Mouse (Mus musculus): ENCODE measurements around the gene Cacna2d2. TPM values are rescaled to one million over a fixed set of nuclear protein-coding genes. Genes with fewer than 3 reads are reported as not detected.

Cacna2d2 gene
- polyA plus RNA-seq, 1 experiment from 2014 or later: 0.77 TPM

DNA sequence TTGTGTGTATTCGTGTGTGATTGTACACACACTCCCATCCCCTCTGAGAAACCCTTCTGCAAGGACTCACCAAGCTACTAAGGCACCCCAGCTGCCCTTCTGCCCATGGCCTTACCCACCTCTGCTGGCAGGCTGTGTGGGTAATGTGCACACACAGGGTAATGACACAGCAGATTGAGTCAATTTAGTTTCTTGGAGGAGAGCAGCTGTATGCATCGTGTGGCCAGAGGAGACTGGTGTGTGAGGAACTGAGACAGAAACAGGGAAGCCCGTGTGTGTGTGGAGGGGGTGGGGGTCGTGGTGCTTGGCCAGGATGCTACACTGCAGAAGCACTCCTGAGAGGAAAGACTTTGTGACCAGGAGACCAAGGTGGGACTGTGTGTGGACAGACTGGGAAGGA lies 27.0 kb upstream of the Cacna2d2 start:
- H3K4me1 ChIP-seq (ENCODE audit: control insufficient read depth, insufficient read depth, low read length): no peaks in the 10 kb centered on the region
- no peak for ATAC-seq
- H3K4me3 ChIP-seq (ENCODE audit: low read length): no peak overlapping the region
- H3K27ac ChIP-seq (ENCODE audit: low read length): no peak overlapping the region
- H3K27me3 ChIP-seq (replicated peaks; ENCODE audit: control insufficient read depth, insufficient read depth, low read length): peaks cover 10% of the 10 kb centered on the region; the same call in 1 of the 2 replicates
- no peak overlapping the region for H3K9ac ChIP-seq (ENCODE audit: low read depth, low read length)
- no peak overlapping the region for H3K4me2 ChIP-seq (ENCODE audit: low read depth, low read length)
- WGBS: 59% methylated on average over 4 of the region's 4 CpGs
- H3K9me3 ChIP-seq (ENCODE audit: control insufficient read depth, low read length): no peaks in the 10 kb centered on the region
- no peaks in the 10 kb centered on the region for H3K36me3 ChIP-seq (ENCODE audit: control insufficient read depth, insufficient read depth, low read length)

DNA sequence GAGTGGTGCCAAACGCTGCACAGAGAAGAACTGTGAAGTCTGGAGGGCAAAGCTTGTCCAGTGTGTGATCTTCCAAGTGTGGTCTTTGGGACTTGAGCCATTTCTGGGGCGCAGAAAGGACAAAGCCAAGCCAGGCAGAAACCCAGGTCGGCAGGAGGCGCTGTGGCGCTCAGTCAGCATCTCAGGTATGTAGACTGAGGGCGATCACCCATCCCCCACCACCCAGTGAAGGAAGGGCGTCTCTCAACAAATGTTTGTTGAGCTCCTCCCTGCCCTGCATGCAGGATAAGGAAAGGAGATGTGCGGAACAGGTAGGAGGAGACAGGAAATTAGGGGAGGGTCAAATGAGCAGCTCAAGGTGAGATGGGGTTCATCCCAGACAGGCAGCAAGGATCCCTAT lies 24.8 kb upstream of the Cacna2d2 start:
- 7% methylated on average over 8 of the region's 8 CpGs for WGBS
- Histone ChIP-seq H3K9ac (ENCODE audit: low read depth, low read length) (no peak overlapping the region), H3K4me1 (ENCODE audit: control insufficient read depth, insufficient read depth, low read length) (peaks cover 4% of the 10 kb centered on the region; the same call in 1 of the 2 replicates), H3K27ac (ENCODE audit: low read length) (no peak overlapping the region), H3K4me3 (ENCODE audit: low read length) (no peak overlapping the region), H3K4me2 (ENCODE audit: low read depth, low read length) (no peak overlapping the region), H3K9me3 (ENCODE audit: control insufficient read depth, low read length) (no peaks in the 10 kb centered on the region), H3K36me3 (ENCODE audit: control insufficient read depth, insufficient read depth, low read length) (no peaks in the 10 kb centered on the region), H3K27me3 (replicated peaks; ENCODE audit: control insufficient read depth, insufficient read depth, low read length) (peaks cover 30% of the 10 kb centered on the region)
- ATAC-seq: 0 out of 2 replicates have a peak, but pooled peaks have one; percentile 16

DNA sequence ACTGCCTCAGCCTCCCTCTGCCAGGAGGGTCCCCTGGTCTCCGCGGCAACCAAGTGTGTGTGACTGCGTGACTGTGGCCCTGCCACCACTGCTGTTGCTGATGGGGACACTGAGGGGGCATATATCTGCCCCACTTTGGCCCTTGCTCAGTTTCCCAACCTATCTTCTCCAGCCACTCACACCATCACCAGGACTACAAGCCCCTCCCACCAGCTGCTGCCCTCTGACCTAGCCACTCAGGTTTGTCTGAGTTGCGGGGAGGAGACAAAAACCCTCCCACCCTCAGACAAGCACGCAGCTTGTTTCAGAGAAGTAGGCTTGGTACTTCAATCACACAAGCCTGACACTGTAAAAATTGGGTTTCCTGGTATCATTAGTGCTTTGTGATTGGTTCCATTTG lies 24.0 kb upstream of the Cacna2d2 start:
- no peak overlapping the region for H3K9ac ChIP-seq (ENCODE audit: low read depth, low read length)
- H3K4me2 ChIP-seq (ENCODE audit: low read depth, low read length): no peak overlapping the region
- no peak overlapping the region for H3K4me3 ChIP-seq (ENCODE audit: low read length)
- 22% methylated on average over 5 of the region's 5 CpGs for WGBS
- no peaks in the 10 kb centered on the region for H3K9me3 ChIP-seq (ENCODE audit: control insufficient read depth, low read length)
- no peak for ATAC-seq
- H3K36me3 ChIP-seq (ENCODE audit: control insufficient read depth, insufficient read depth, low read length): no peaks in the 10 kb centered on the region
- no peak overlapping the region for H3K27ac ChIP-seq (ENCODE audit: low read length)
- peaks cover 38% of the 10 kb centered on the region for H3K27me3 ChIP-seq (replicated peaks; ENCODE audit: control insufficient read depth, insufficient read depth, low read length)
- peaks cover 4% of the 10 kb centered on the region; the same call in 1 of the 2 replicates for H3K4me1 ChIP-seq (ENCODE audit: control insufficient read depth, insufficient read depth, low read length)

DNA sequence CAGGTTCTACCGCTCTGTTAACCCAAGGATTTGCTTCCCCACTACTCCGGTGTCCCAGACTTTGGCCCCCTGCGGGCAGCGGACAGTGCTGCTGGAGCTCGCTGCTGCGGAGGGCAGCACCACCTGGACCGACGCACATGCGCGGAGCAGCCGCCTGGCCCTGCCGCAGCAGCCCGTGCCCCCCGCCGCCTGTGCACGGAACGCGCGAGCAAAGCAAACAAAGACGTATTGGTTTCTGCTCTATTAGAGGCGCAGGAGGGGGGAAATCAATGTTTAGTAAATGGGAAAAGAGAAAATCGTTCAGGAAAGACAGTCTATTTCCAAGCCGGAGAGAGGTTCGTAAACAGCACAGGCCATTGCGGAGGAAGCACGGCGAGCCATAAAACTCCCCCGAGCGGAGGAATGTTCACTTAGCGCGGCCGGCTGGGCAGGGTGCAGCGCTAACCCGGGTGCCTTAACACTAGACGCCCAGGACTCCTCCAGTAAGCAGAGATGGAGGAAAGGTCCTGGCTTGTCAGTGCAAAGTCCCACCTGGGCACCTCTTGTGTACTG lies 21.4 kb upstream of the Cacna2d2 start:
- H3K4me1 ChIP-seq (ENCODE audit: control insufficient read depth, insufficient read depth, low read length): peaks cover 4% of the 10 kb centered on the region; the same call in 1 of the 2 replicates
- H3K27me3 ChIP-seq (replicated peaks; ENCODE audit: control insufficient read depth, insufficient read depth, low read length): peaks cover 56% of the 10 kb centered on the region
- WGBS: under 1% methylated on average over 35 of the region's 35 CpGs
- peak overlapping the region; percentile 72 for H3K4me2 ChIP-seq (ENCODE audit: low read depth, low read length)
- ATAC-seq: peak; percentile 50; the same call in 1 of the 2 replicates
- no peak overlapping the region for H3K27ac ChIP-seq (ENCODE audit: low read length)
- H3K9me3 ChIP-seq (ENCODE audit: control insufficient read depth, low read length): no peaks in the 10 kb centered on the region
- peak overlapping the region; percentile 27 for H3K9ac ChIP-seq (ENCODE audit: low read depth, low read length)
- peak overlapping the region; percentile 46 for H3K4me3 ChIP-seq (ENCODE audit: low read length)
- H3K36me3 ChIP-seq (ENCODE audit: control insufficient read depth, insufficient read depth, low read length): no peaks in the 10 kb centered on the region

DNA sequence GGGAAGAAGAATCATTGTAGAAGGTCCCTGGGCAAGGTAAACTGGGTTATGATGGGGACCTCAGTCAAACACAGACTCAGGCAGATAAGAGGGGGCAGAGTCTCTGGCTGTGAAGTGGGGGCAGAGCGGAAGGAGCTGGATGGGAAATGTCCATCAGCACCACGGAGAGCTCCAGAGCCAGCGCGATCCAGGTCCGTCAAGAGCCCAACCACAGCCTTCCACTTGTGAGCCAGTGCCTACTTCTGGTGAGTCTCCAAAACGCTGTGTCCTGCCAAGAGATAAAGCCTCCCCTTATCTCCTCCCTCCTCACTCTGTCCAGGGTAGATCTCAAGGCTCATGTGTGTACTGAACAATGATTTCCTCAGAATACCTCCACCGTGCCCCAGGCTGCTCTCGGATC lies 17.7 kb upstream of the Cacna2d2 start:
- Histone ChIP-seq H3K9ac (ENCODE audit: low read depth, low read length) (no peak overlapping the region), H3K4me3 (ENCODE audit: low read length) (no peak overlapping the region), H3K4me2 (ENCODE audit: low read depth, low read length) (no peak overlapping the region), H3K27me3 (replicated peaks; ENCODE audit: control insufficient read depth, insufficient read depth, low read length) (peaks cover 57% of the 10 kb centered on the region), H3K4me1 (ENCODE audit: control insufficient read depth, insufficient read depth, low read length) (peaks cover 4% of the 10 kb centered on the region; the same call in 1 of the 2 replicates), H3K27ac (ENCODE audit: low read length) (no peak overlapping the region), H3K9me3 (ENCODE audit: control insufficient read depth, low read length) (no peaks in the 10 kb centered on the region), H3K36me3 (ENCODE audit: control insufficient read depth, insufficient read depth, low read length) (no peaks in the 10 kb centered on the region)
- 8% methylated on average over 8 of the region's 8 CpGs for WGBS
- ATAC-seq: no peak

DNA sequence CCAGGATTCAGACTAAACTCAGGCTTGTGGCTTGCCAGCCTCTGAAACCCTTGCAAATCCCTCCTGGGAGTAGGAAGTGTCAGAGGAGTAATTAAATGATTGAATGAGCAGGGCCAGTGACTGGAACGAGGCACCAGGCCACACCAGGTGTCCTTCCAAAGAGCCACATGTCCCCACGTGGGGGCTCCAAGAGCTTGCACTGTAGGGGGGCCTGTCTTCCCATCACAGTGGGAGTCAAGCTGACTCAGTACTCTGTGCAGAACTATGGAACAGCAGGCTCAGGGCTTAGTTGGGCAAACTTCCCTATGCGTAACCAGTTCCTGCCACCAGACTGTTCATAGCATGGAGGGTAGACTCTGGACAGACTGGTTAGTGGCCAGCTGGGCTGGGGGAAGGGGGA lies 15.0 kb upstream of the Cacna2d2 start:
- H3K27me3 ChIP-seq (replicated peaks; ENCODE audit: control insufficient read depth, insufficient read depth, low read length): peaks cover 37% of the 10 kb centered on the region
- WGBS: 37% methylated on average over 3 of the region's 3 CpGs
- no peak overlapping the region for H3K27ac ChIP-seq (ENCODE audit: low read length)
- no peak overlapping the region for H3K9ac ChIP-seq (ENCODE audit: low read depth, low read length)
- no peaks in the 10 kb centered on the region for H3K9me3 ChIP-seq (ENCODE audit: control insufficient read depth, low read length)
- H3K36me3 ChIP-seq (ENCODE audit: control insufficient read depth, insufficient read depth, low read length): no peaks in the 10 kb centered on the region
- H3K4me1 ChIP-seq (ENCODE audit: control insufficient read depth, insufficient read depth, low read length): peaks cover 7% of the 10 kb centered on the region
- no peak overlapping the region for H3K4me3 ChIP-seq (ENCODE audit: low read length)
- no peak for ATAC-seq
- H3K4me2 ChIP-seq (ENCODE audit: low read depth, low read length): no peak overlapping the region

DNA sequence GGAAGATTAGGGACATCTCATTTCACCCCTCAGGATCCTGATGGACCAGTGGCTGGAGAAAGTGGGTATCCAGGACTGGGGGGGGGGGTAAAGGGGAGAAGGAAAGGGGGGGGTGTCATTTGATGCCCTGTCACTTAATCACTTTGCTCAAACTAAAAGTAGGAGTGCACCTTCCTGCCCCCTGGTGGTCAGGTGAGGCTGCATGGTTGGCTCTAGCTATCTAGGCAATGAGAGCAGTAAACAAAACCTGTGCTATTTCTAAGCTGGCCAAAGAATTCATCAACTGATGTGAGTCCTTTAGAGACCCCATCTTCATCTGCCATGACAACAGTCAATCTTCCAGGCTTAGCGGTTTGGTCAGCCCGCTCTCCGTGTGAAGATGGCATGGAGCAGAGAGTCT lies 12.7 kb upstream of the Cacna2d2 start:
- Histone ChIP-seq H3K9ac (ENCODE audit: low read depth, low read length) (no peak overlapping the region), H3K36me3 (ENCODE audit: control insufficient read depth, insufficient read depth, low read length) (no peaks in the 10 kb centered on the region), H3K4me1 (ENCODE audit: control insufficient read depth, insufficient read depth, low read length) (peaks cover 12% of the 10 kb centered on the region), H3K27me3 (replicated peaks; ENCODE audit: control insufficient read depth, insufficient read depth, low read length) (peaks cover 20% of the 10 kb centered on the region), H3K4me2 (ENCODE audit: low read depth, low read length) (no peak overlapping the region), H3K9me3 (ENCODE audit: control insufficient read depth, low read length) (no peaks in the 10 kb centered on the region), H3K4me3 (ENCODE audit: low read length) (no peak overlapping the region), H3K27ac (ENCODE audit: low read length) (no peak overlapping the region)
- 74% methylated on average over 3 of the region's 3 CpGs for WGBS
- no peak for ATAC-seq

DNA sequence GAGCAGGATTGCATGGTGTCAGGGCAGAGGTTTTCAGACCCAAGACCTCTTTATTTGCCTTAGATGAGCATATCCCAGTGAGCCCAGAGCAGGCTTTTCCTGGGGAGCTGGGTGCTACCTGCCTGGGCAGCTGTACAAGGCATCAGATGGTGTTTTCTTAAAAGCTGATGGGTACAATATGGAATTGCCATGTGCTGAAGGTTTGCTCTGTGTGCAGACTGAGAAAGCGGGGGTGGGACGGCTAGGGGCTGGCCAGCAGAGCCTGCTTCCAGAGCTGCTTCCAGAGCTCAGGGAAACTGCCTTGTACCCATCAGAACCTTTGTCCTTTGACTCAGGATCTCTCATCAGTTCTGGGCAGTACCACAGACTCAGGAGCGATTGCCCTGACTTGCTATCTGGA lies 11.7 kb upstream of the Cacna2d2 start:
- 89% methylated on average over 3 of the region's 3 CpGs for WGBS
- ATAC-seq: no peak
- Histone ChIP-seq H3K9me3 (ENCODE audit: control insufficient read depth, low read length) (no peaks in the 10 kb centered on the region), H3K36me3 (ENCODE audit: control insufficient read depth, insufficient read depth, low read length) (no peaks in the 10 kb centered on the region), H3K27ac (ENCODE audit: low read length) (no peak overlapping the region), H3K4me3 (ENCODE audit: low read length) (no peak overlapping the region), H3K9ac (ENCODE audit: low read depth, low read length) (no peak overlapping the region), H3K4me1 (ENCODE audit: control insufficient read depth, insufficient read depth, low read length) (peaks cover 12% of the 10 kb centered on the region), H3K27me3 (replicated peaks; ENCODE audit: control insufficient read depth, insufficient read depth, low read length) (peaks cover 12% of the 10 kb centered on the region), H3K4me2 (ENCODE audit: low read depth, low read length) (no peak overlapping the region)

DNA sequence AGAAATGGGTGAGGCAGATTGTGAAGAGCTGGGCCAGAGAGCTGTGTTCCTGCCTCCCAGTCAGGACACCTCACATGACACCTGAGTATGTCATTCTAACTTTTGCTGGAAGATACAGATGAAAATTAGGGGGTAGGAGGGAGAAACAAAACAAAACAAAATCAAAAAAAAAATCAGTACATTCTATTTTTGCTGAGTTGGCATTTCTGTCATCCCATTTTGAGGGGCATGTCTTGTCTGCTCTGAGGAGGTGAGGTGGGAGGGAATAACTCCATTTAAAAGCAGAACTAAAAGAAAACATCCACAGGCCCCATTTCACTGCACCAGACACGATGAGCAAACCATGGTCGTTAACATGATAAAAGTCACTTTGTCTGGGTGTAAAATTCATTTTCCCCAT lies 11.1 kb upstream of the Cacna2d2 start:
- ATAC-seq: no peak
- H3K27ac ChIP-seq (ENCODE audit: low read length): no peak overlapping the region
- H3K9me3 ChIP-seq (ENCODE audit: control insufficient read depth, low read length): no peaks in the 10 kb centered on the region
- WGBS: 51% methylated on average over 2 of the region's 2 CpGs
- peaks cover 7% of the 10 kb centered on the region; the same call in 1 of the 2 replicates for H3K27me3 ChIP-seq (replicated peaks; ENCODE audit: control insufficient read depth, insufficient read depth, low read length)
- no peaks in the 10 kb centered on the region for H3K36me3 ChIP-seq (ENCODE audit: control insufficient read depth, insufficient read depth, low read length)
- no peak overlapping the region for H3K4me3 ChIP-seq (ENCODE audit: low read length)
- no peak overlapping the region for H3K4me2 ChIP-seq (ENCODE audit: low read depth, low read length)
- H3K9ac ChIP-seq (ENCODE audit: low read depth, low read length): no peak overlapping the region
- H3K4me1 ChIP-seq (ENCODE audit: control insufficient read depth, insufficient read depth, low read length): peaks cover 12% of the 10 kb centered on the region

DNA sequence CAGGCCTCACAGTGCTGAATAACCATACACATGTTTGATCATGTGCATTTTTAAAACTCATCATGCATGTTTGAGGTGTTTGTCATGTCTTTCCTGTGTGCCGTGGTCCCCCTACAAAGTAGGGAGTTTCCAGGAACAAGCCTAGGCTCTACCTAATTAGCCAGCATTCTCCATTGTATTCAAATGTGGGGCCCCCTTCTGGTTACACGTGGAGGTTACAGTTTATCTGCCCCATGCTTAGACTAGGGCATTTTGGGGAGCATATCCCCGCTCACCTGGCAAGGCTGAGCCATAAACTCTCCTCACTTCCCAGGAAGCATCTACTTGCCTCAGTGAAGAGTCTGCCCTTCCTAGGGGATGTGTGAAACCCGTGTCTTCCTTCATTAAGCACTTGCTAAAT lies 3.0 kb upstream of the Cacna2d2 start:
- Histone ChIP-seq H3K27ac (ENCODE audit: low read length) (no peak overlapping the region), H3K4me3 (ENCODE audit: low read length) (no peak overlapping the region), H3K9ac (ENCODE audit: low read depth, low read length) (no peak overlapping the region), H3K4me2 (ENCODE audit: low read depth, low read length) (no peak overlapping the region), H3K27me3 (replicated peaks; ENCODE audit: control insufficient read depth, insufficient read depth, low read length) (peaks cover 51% of the 10 kb centered on the region), H3K9me3 (ENCODE audit: control insufficient read depth, low read length) (no peaks in the 10 kb centered on the region), H3K36me3 (ENCODE audit: control insufficient read depth, insufficient read depth, low read length) (no peaks in the 10 kb centered on the region), H3K4me1 (ENCODE audit: control insufficient read depth, insufficient read depth, low read length) (0 out of 2 replicates have a peak, but pooled peaks cover 6% of the 10 kb centered on the region)
- WGBS: 39% methylated on average over 4 of the region's 4 CpGs
- ATAC-seq: no peak

Data from intestine, embryonic 16.5 days (tissue).